Mouse (Mus musculus) kidney, embryonic 16.5 days (tissue): Measurements from ENCODE around the gene Cldn13. TPM values are rescaled to one million over a fixed set of nuclear protein-coding genes. Genes with fewer than 3 reads are reported as not detected.
"Not testable (repeated sequence)": the region's sequence is repeated elsewhere in the genome, so short reads cannot be mapped to it uniquely, and the experiment has no call there.

Experiments
- ATAC-seq: fragments of 200-750 bp; cut with Nextera tagmentation; 2 replicates; pipeline ENCODE4 v1.8.0; 2017; ENCODE audit warnings: moderate TSS enrichment; ENCODE audit not compliant: low FRiP score, low TSS enrichment
- H3K27ac ChIP-seq: fragments of 300-500 bp; sonication (generic); 2 replicates; pipeline ENCODE4 v1.5.1; 2014; ENCODE audit warnings: low read length
- H3K27me3 ChIP-seq: fragments of 300-500 bp; sonication (generic); 2 replicates; pipeline ENCODE4 v1.6.1; 2014; ENCODE audit warnings: low read length, control low read depth, mixed read lengths; ENCODE audit not compliant: insufficient read depth
- H3K36me3 ChIP-seq: fragments of 300-500 bp; sonication (generic); 2 replicates; pipeline ENCODE4 v1.6.1; 2014; ENCODE audit warnings: low read length, control low read depth, mixed read lengths; ENCODE audit not compliant: insufficient read depth
- H3K4me1 ChIP-seq: fragments of 300-500 bp; sonication (generic); 2 replicates; pipeline ENCODE4 v1.6.1; 2014; ENCODE audit warnings: low read length, control low read depth, mixed read lengths; ENCODE audit not compliant: insufficient read depth
- H3K4me2 ChIP-seq: fragments of 300-500 bp; sonication (generic); replicated peaks from 2 replicates; pipeline ENCODE4 v1.6.1; 2014; ENCODE audit warnings: low read depth, low read length
- H3K4me3 ChIP-seq: fragments of 300-500 bp; sonication (generic); 2 replicates; pipeline ENCODE4 v1.5.1; 2014; ENCODE audit warnings: mild to moderate bottlenecking, low read length
- H3K9ac ChIP-seq: fragments of 300-500 bp; sonication (generic); replicated peaks from 2 replicates; pipeline ENCODE4 v1.6.1; 2014; ENCODE audit warnings: low read length
- H3K9me3 ChIP-seq: fragments of 300-500 bp; sonication (generic); 2 replicates; pipeline ENCODE4 v1.6.1; 2016; ENCODE audit warnings: low read length, control low read depth
- WGBS: fragments of 180-500 bp; shearing (Covaris S2); extraction: QIAGEN DNeasy Blood & Tissue Kit; methylation state at CpG from one replicate; pipeline ENCODE4 v1.1.7; 2014; 5-methylcytosine and 5-hydroxymethylcytosine counted together
- polyA plus RNA-seq: library from polyadenylated mRNA; unstranded; fragments of >200 nt; fragmentation: Nextera tagmentation; extraction: Ambion mirVana; gene quantifications from 2 replicates; pipeline ENCODE4 v1.2.1, GENCODE M21; 2015

Cldn13 gene
- polyA plus RNA-seq, 1 experiment from 2014 or later, result 0.99 TPM

DNA sequence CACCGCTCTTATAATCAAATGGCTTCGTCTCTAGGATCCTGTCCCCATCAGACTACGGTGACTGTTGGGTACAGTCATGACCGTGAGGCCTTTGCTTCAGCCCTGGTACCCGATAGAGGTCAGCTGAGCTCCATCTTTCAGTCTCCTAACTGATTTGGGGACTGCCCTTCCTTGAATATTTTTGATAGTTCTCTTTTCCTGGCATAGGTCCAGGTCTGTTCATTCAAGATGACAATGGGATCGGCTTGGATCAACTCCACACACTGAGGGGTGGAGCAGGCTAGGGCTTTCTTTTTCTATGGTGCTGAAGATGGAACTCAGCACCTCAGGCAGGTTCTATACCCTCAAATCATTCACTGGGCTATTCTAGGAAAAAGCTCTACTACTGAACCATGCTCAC is 20.7 kb upstream of the Cldn13 start:
- ATAC-seq, result no peak
- peaks cover 3% of the 10 kb centered on the region; the same call in 1 of the 2 replicates for H3K36me3 ChIP-seq
- H3K27me3 ChIP-seq, result no peaks in the 10 kb centered on the region
- H3K4me2 ChIP-seq, result no peak overlapping the region
- H3K9me3 ChIP-seq, result no peaks in the 10 kb centered on the region
- no peak overlapping the region for H3K9ac ChIP-seq
- no peak overlapping the region for H3K4me3 ChIP-seq
- H3K27ac ChIP-seq, result no peak overlapping the region
- 92% methylated on average over 6 of the region's 6 CpGs for WGBS
- 0 out of 2 replicates have a peak, but pooled peaks cover 6% of the 10 kb centered on the region for H3K4me1 ChIP-seq

DNA sequence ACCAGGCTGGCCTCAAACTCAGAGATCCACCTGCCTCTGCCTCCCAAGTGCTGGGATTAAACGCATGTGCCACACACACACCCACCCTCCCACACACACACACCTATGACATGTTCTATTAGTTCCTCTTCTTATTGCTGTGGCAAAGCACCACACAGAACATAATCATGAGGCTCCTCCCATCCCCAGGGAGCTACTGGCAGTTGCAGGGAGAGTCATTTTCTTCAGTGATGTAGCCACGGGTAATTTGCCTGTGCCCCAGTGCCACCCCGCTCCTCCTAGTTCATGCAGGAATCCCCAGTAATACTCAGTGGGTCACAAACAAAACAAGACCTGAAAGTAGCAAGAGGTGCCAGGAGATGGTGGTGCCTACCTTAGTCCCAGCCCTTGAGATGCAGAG is 19.3 kb upstream of the Cldn13 start:
- Histone ChIP-seq H3K4me1 (0 out of 2 replicates have a peak, but pooled peaks cover 6% of the 10 kb centered on the region), H3K9ac (no peak overlapping the region), H3K36me3 (peaks cover 3% of the 10 kb centered on the region; the same call in 1 of the 2 replicates), H3K27me3 (no peaks in the 10 kb centered on the region), H3K4me2 (no peak overlapping the region), H3K27ac (no peak overlapping the region), H3K9me3 (no peaks in the 10 kb centered on the region), H3K4me3 (no peak overlapping the region)
- WGBS, result 87% methylated on average over 3 of the region's 3 CpGs
- ATAC-seq, result no peak

- H3K4me2 ChIP-seq, H3K4me3 ChIP-seq, H3K36me3 ChIP-seq, H3K27me3 ChIP-seq, H3K27ac ChIP-seq, H3K9me3 ChIP-seq, H3K4me1 ChIP-seq, ATAC-seq, H3K9ac ChIP-seq: not testable (repeated sequence)
- 92% methylated on average over 5 of the region's 5 CpGs for WGBS
Observed at GRCm38 (mm10) chr5:134933686-134934085, 18.4 kb upstream of the Cldn13 start.

DNA sequence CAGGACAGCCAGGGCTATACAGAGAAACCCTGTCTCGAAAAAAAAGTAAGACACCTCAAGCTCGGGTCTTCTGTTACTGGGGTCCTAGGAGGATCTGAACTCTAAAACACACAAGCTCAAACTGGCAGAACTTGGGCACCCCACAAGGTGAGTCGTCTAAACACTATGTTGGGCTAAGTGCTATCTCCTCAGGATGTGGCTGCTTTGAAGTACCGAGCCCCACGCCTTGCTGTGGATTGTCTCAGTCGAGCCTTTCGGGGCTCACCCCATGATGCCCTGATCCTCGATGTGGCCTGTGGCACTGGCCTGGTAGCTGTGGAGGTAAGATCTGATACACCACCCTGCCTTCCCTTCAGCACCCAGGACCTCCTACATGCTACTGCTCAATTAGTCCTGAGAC is 18.0 kb upstream of the Cldn13 start:
- peak overlapping the region; percentile 83; the same call in 1 of the 2 replicates for H3K4me3 ChIP-seq

GRCm38 (mm10) chr5:134932903-134933276 is 17.6 kb upstream of the Cldn13 start:
- H3K4me1 ChIP-seq, result 0 out of 2 replicates have a peak, but pooled peaks cover 6% of the 10 kb centered on the region
- no peaks in the 10 kb centered on the region for H3K9me3 ChIP-seq
- H3K27ac ChIP-seq, result peak overlapping the region; percentile 84
- no peaks in the 10 kb centered on the region for H3K27me3 ChIP-seq
- WGBS, result 48% methylated on average over 9 of the region's 9 CpGs
- ATAC-seq, result peak; percentile 63
- peak overlapping the region; percentile 85 for H3K9ac ChIP-seq
- H3K4me3 ChIP-seq, result peak overlapping the region; percentile 83
- peaks cover 3% of the 10 kb centered on the region; the same call in 1 of the 2 replicates for H3K36me3 ChIP-seq
- H3K4me2 ChIP-seq, result peak overlapping the region; percentile 80

More for the DNA sequence above, 18.0 kb upstream of the Cldn13 start:
- WGBS, result 88% methylated on average over 8 of the region's 8 CpGs
- H3K9ac ChIP-seq, result no peak overlapping the region
- no peaks in the 10 kb centered on the region for H3K27me3 ChIP-seq
- 0 out of 2 replicates have a peak, but pooled peaks cover 6% of the 10 kb centered on the region for H3K4me1 ChIP-seq
- peaks cover 3% of the 10 kb centered on the region; the same call in 1 of the 2 replicates for H3K36me3 ChIP-seq
- H3K27ac ChIP-seq, result no peak overlapping the region
- H3K9me3 ChIP-seq, result no peaks in the 10 kb centered on the region
- ATAC-seq, result no peak
- peak overlapping the region; percentile 80; the same call in 1 of the 2 replicates for H3K4me2 ChIP-seq

DNA sequence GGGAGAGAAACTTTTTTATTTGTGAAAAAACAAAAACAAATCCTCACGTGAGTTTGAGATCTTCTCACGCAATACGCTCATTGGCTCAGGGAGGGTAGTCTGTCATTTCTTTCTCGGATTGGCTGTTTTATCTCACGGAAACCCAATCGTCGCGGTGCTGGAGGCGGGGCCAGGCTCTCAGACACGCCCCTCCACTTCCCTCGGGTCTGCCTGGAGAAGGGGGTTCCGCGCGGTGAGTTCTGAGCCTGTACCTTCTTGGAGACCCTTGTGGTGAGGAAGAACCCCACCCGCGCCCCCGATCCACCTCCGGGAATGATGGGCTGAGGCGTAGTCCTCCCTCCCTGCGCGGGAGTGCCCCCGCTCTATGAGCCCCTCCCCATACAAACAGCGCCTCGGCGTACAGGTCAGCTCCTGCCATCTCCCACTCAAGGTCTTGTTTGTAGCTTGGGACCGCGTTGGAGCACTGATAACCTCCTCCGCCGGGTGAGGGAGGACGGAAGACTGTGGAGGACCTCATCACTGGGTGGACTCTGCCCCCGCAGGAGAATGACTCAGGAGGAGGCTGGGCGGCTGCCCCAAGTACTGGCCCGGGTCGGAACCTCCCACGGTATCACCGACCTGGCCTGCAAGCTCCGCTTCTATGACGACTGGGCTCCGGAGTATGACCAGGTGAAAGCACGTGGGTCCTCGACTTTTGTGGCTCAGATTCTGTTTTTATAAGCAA is 17.0 kb upstream of the Cldn13 start, which contains the start of gene Mettl27:
Mettl27 (plus strand) TSS at position 190 of the 724 bp plus-strand sequence.
- H3K27me3 ChIP-seq, result no peaks in the 10 kb centered on the region
- under 1% methylated on average over 41 of the region's 41 CpGs for WGBS
- H3K4me2 ChIP-seq, result peak within 1 kb of the TSS; percentile 80
- ATAC-seq, result peak; percentile 95
- H3K36me3 ChIP-seq, result peaks cover 3% of the 10 kb centered on the region; the same call in 1 of the 2 replicates
- peak within 1 kb of the TSS; percentile 84 for H3K27ac ChIP-seq
- H3K4me1 ChIP-seq, result 0 out of 2 replicates have a peak, but pooled peaks cover 6% of the 10 kb centered on the region
- peak within 1 kb of the TSS; percentile 83 for H3K4me3 ChIP-seq
- H3K9me3 ChIP-seq, result no peaks in the 10 kb centered on the region
- peak within 1 kb of the TSS; percentile 85 for H3K9ac ChIP-seq

GRCm38 (mm10) chr5:134929988-134930387 is 14.7 kb upstream of the Cldn13 start:
- 0 out of 2 replicates have a peak, but pooled peaks cover 6% of the 10 kb centered on the region for H3K4me1 ChIP-seq
- H3K27me3 ChIP-seq, result no peaks in the 10 kb centered on the region
- no peak overlapping the region for H3K27ac ChIP-seq
- H3K4me2 ChIP-seq, result no peak overlapping the region
- no peak for ATAC-seq
- no peaks in the 10 kb centered on the region for H3K9me3 ChIP-seq
- H3K4me3 ChIP-seq, result no peak overlapping the region
- H3K36me3 ChIP-seq, result peaks cover 3% of the 10 kb centered on the region; the same call in 1 of the 2 replicates
- no peak overlapping the region for H3K9ac ChIP-seq
- 84% methylated on average over 2 of the region's 2 CpGs for WGBS

DNA sequence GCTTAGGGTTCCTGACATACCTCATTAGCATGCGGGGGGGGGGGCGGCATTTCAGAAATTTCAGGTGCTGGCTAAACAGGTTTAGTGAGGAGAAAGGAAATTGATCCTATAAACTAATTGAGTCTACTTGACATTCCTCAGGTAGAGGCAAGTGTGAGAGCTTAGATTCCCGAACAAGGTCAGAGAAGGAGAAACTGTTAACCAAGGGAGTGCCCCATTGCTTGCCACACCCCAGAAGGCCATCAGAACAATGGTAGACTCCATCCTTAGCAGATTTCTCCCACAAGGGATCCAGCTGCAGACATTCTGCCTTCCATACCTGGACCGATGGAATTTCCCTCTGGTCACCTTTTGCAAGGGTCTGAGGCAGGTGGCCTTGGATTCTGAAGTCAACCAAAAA is 11.4 kb upstream of the Cldn13 start:
- H3K4me3 ChIP-seq, result no peak overlapping the region
- H3K4me1 ChIP-seq, result no peaks in the 10 kb centered on the region
- no peak overlapping the region for H3K9ac ChIP-seq
- no peaks in the 10 kb centered on the region for H3K36me3 ChIP-seq
- no peaks in the 10 kb centered on the region for H3K27me3 ChIP-seq
- ATAC-seq, result no peak
- H3K27ac ChIP-seq, result no peak overlapping the region
- H3K9me3 ChIP-seq, result no peaks in the 10 kb centered on the region
- H3K4me2 ChIP-seq, result no peak overlapping the region
- 63% methylated on average over 4 of the region's 4 CpGs for WGBS

- Histone ChIP-seq H3K27ac (no peak overlapping the region), H3K4me2 (no peak overlapping the region), H3K4me1 (no peaks in the 10 kb centered on the region), H3K9me3 (no peaks in the 10 kb centered on the region), H3K27me3 (no peaks in the 10 kb centered on the region), H3K4me3 (no peak overlapping the region), H3K36me3 (no peaks in the 10 kb centered on the region), H3K9ac (no peak overlapping the region)
- WGBS, result 68% methylated on average over 6 of the region's 6 CpGs
- no peak for ATAC-seq
Observed at GRCm38 (mm10) chr5:134923141-134923540, 7.8 kb upstream of the Cldn13 start.

- H3K27me3 ChIP-seq, result no peaks in the 10 kb centered on the region
- no peak overlapping the region for H3K27ac ChIP-seq
- no peak overlapping the region for H3K9ac ChIP-seq
- H3K36me3 ChIP-seq, result no peaks in the 10 kb centered on the region
- ATAC-seq, result no peak
- H3K9me3 ChIP-seq, result no peaks in the 10 kb centered on the region
- no peaks in the 10 kb centered on the region for H3K4me1 ChIP-seq
- 90% methylated on average over 8 of the region's 8 CpGs for WGBS
- no peak overlapping the region for H3K4me2 ChIP-seq
- no peak overlapping the region for H3K4me3 ChIP-seq
Observed at GRCm38 (mm10) chr5:134921106-134921505, 5.8 kb upstream of the Cldn13 start.
